Mouse (Mus musculus): ENCODE measurements at regions not wholly inside any gene's neighbourhood (a gene's known extent, or its start where the extent isn't known, plus 50 kb on each side); places are given as distances from the start of the nearest gene placed in this dataset.

- Histone ChIP-seq H3K27me3 (ENCODE audit: control insufficient read depth, insufficient read depth, low read length) (no peaks in the 10 kb centered on the region), H3K4me2 (replicated peaks; ENCODE audit: low read depth) (no peak overlapping the region), H3K4me1 (replicated peaks; ENCODE audit: control insufficient read depth, insufficient read depth) (peaks cover 4% of the 10 kb centered on the region; the same call in 1 of the 2 replicates), H3K36me3 (ENCODE audit: control insufficient read depth, insufficient read depth, low read length) (no peaks in the 10 kb centered on the region), H3K27ac (replicated peaks) (no peak overlapping the region; the same call in 1 of the 2 replicates), H3K9ac (ENCODE audit: low read length) (no peak overlapping the region), H3K4me3 (ENCODE audit: low read depth, low read length) (no peak overlapping the region), H3K9me3 (ENCODE audit: control insufficient read depth, low read length) (no peaks in the 10 kb centered on the region)
- WGBS, result 35% methylated on average over 14 of the region's 14 CpGs
- DNase-seq (ENCODE audit: low spot score) (no peak), ATAC-seq (ENCODE audit: low FRiP score, low TSS enrichment) (peak; percentile 43; the same call in 1 of the 2 replicates)
- TF ChIP-seq CTCF (IDR thresholded peaks at IDR 0.05; ENCODE audit: low read depth), result no peak
- TF ChIP-seq EP300 (optimal IDR thresholded peaks at IDR 0.05), result no peak
Measured at GRCm38 (mm10) chr12:69485652-69486651, 96.9 kb downstream of the Vcpkmt start.

GRCm38 (mm10) chr12:69481420-69481819, 101.4 kb downstream of the Vcpkmt start:
- H3K9me3 ChIP-seq (ENCODE audit: control insufficient read depth, low read length), result no peaks in the 10 kb centered on the region
- H3K27ac ChIP-seq (replicated peaks), result no peak overlapping the region
- 43% methylated on average over 3 of the region's 3 CpGs for WGBS
- no peak overlapping the region for H3K9ac ChIP-seq (ENCODE audit: low read length)
- ATAC-seq (ENCODE audit: low FRiP score, low TSS enrichment), result no peak
- no peaks in the 10 kb centered on the region for H3K27me3 ChIP-seq (ENCODE audit: control insufficient read depth, insufficient read depth, low read length)
- no peak for DNase-seq (ENCODE audit: low spot score)
- no peak overlapping the region for H3K4me3 ChIP-seq (ENCODE audit: low read depth, low read length)
- peaks cover 4% of the 10 kb centered on the region for H3K4me1 ChIP-seq (replicated peaks; ENCODE audit: control insufficient read depth, insufficient read depth)
- TF ChIP-seq EP300 (optimal IDR thresholded peaks at IDR 0.05), result no peak
- TF ChIP-seq CTCF (IDR thresholded peaks at IDR 0.05; ENCODE audit: low read depth), result no peak
- no peak overlapping the region for H3K4me2 ChIP-seq (replicated peaks; ENCODE audit: low read depth)
- H3K36me3 ChIP-seq (ENCODE audit: control insufficient read depth, insufficient read depth, low read length), result no peaks in the 10 kb centered on the region

- no peaks in the 10 kb centered on the region for H3K36me3 ChIP-seq (ENCODE audit: control insufficient read depth, insufficient read depth, low read length)
- no peaks in the 10 kb centered on the region for H3K9me3 ChIP-seq (ENCODE audit: control insufficient read depth, low read length)
- WGBS, result 26% methylated on average over 18 of the region's 18 CpGs
- 0 out of 2 replicates have a peak overlapping the region, but pooled peaks have one; percentile 23 for H3K9ac ChIP-seq (ENCODE audit: low read length)
- DNase-seq (ENCODE audit: low spot score) (no peak), ATAC-seq (ENCODE audit: low FRiP score, low TSS enrichment) (no peak)
- TF ChIP-seq EP300 (optimal IDR thresholded peaks at IDR 0.05) (no peak), CTCF (IDR thresholded peaks at IDR 0.05; ENCODE audit: low read depth) (no peak)
- H3K27ac ChIP-seq (replicated peaks), result 0 out of 2 replicates have a peak overlapping the region, but pooled peaks have one; percentile 30
- no peaks in the 10 kb centered on the region for H3K27me3 ChIP-seq (ENCODE audit: control insufficient read depth, insufficient read depth, low read length)
- no peak overlapping the region; the same call in 1 of the 2 replicates for H3K4me2 ChIP-seq (replicated peaks; ENCODE audit: low read depth)
- H3K4me3 ChIP-seq (ENCODE audit: low read depth, low read length), result no peak overlapping the region
- peaks cover 9% of the 10 kb centered on the region for H3K4me1 ChIP-seq (replicated peaks; ENCODE audit: control insufficient read depth, insufficient read depth)
Measured at GRCm38 (mm10) chr12:69476631-69477091, 104.4 kb upstream of the Gm9887 start.

- 83% methylated on average over 4 of the region's 4 CpGs for WGBS
- Histone ChIP-seq H3K4me2 (replicated peaks; ENCODE audit: low read depth) (no peak overlapping the region), H3K9ac (ENCODE audit: low read length) (no peak overlapping the region), H3K36me3 (ENCODE audit: control insufficient read depth, insufficient read depth, low read length) (no peaks in the 10 kb centered on the region), H3K27ac (replicated peaks) (no peak overlapping the region), H3K9me3 (ENCODE audit: control insufficient read depth, low read length) (no peaks in the 10 kb centered on the region), H3K27me3 (ENCODE audit: control insufficient read depth, insufficient read depth, low read length) (no peaks in the 10 kb centered on the region), H3K4me3 (ENCODE audit: low read depth, low read length) (no peak overlapping the region), H3K4me1 (replicated peaks; ENCODE audit: control insufficient read depth, insufficient read depth) (peaks cover 9% of the 10 kb centered on the region)
- ATAC-seq (ENCODE audit: low FRiP score, low TSS enrichment) (no peak), DNase-seq (ENCODE audit: low spot score) (no peak)
- TF ChIP-seq CTCF (IDR thresholded peaks at IDR 0.05; ENCODE audit: low read depth), result no peak
- no peak for TF ChIP-seq EP300 (optimal IDR thresholded peaks at IDR 0.05)
Measured at GRCm38 (mm10) chr12:69476131-69476530, 103.9 kb upstream of the Gm9887 start.

- Histone ChIP-seq H3K36me3 (ENCODE audit: control insufficient read depth, insufficient read depth, low read length) (no peaks in the 10 kb centered on the region), H3K27ac (replicated peaks) (peak overlapping the region; percentile 83), H3K27me3 (ENCODE audit: control insufficient read depth, insufficient read depth, low read length) (no peaks in the 10 kb centered on the region), H3K4me1 (replicated peaks; ENCODE audit: control insufficient read depth, insufficient read depth) (peaks cover 9% of the 10 kb centered on the region), H3K9me3 (ENCODE audit: control insufficient read depth, low read length) (no peaks in the 10 kb centered on the region), H3K4me2 (replicated peaks; ENCODE audit: low read depth) (peak overlapping the region; percentile 6; the same call in 1 of the 2 replicates), H3K9ac (ENCODE audit: low read length) (peak overlapping the region; percentile 35), H3K4me3 (ENCODE audit: low read depth, low read length) (no peak overlapping the region)
- peak; percentile 69 for ATAC-seq (ENCODE audit: low FRiP score, low TSS enrichment)
- DNase-seq (ENCODE audit: low spot score), result peak; percentile 37
- 53% methylated on average over 17 of the region's 17 CpGs for WGBS
- TF ChIP-seq CTCF (IDR thresholded peaks at IDR 0.05; ENCODE audit: low read depth) (no peak), EP300 (optimal IDR thresholded peaks at IDR 0.05) (no peak)
Measured at GRCm38 (mm10) chr12:69474916-69475661, 102.8 kb upstream of the Gm9887 start.
